Mouse (Mus musculus) ES-Bruce4 (cell line): ENCODE measurements around the gene Dus1l.

Source experiments
- CTCF ChIP-seq: IDR thresholded peaks from one replicate; pipeline ENCODE4 v1.8.1; 2011; ENCODE audit warnings: low read depth, low read length
- EP300 ChIP-seq: IDR thresholded peaks from 2 replicates; pipeline ENCODE4 v1.6.1; 2011; ENCODE audit warnings: low read depth, low read length; ENCODE audit not compliant: insufficient read depth
- POLR2A ChIP-seq: IDR thresholded peaks from one replicate; pipeline ENCODE4 v1.8.1; 2011; ENCODE audit warnings: low read length; ENCODE audit not compliant: insufficient read depth

DNA sequence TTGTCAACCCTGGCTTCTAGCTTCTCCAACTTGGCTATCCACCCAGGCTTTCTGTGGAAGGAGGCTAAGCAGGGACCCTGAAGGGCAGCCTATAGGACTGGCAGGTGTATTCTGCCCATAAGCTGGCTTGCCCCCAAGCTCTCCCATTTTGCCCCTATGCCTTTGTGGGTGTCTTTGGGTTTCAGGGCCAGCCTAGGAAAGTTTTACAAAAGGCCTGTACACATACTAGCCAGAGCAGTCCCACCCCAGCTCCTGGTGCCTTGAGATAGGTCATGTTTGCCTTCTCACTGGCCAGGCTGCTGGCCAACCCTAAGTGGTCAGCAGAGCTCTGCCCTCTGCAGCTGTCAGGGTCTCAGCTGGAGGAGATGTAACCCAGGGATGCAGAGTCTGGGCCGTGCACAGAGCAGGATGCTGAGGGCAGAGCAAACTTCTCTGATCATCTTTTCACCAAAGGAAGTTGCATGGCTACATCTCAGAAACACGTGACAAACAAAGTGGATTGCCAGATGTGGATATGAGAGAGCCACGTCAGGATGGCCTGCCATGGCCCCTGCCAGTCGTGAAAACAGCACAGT lies 29.2 kb upstream of the Dus1l start:
- TF ChIP-seq CTCF (no peak), EP300 (no peak), POLR2A (no peak)
